Mouse (Mus musculus): ENCODE results near the gene Hoxb7.

DNA sequence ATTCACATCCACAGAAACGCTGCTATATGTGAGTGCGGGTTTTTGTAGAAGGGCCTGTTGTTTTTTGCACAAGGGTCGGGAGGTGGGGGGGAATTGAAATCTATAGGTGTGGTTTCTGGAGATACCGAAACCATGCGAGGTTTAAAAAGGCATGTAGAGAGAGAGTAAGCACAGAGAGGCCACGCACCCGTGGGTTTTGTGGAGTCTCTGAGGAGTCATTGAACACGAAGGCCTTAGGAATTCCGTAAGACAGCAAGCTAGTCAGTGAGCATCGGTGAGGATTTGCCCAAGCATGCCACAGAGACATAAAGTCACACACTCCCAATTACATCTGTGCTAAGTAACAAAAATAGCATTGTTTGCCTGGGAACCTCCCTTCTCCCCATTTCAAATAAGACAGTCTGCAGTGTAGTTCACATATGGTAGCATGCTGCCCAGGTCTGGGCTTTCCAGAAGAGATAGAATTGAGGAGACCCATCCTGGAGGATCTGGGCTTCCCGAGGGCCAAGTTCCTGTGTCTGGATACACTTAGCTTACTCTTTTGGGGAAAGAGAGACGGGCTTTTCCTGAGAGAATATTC is 33.8 kb upstream of the Hoxb7 start:
- no peak for TF ChIP-seq POLR2A (IDR thresholded peaks at IDR 0.05; ENCODE audit: borderline replicate concordance, extremely low read depth, low read depth, low read length)
- no peak for TF ChIP-seq CTCF (IDR thresholded peaks at IDR 0.05; ENCODE audit: insufficient read depth, low read length)

All from lung, adult 2 months (tissue).